Mouse (Mus musculus) cerebellum, adult 11 months (tissue): ENCODE data around the gene Tktl1.
"Not testable (repeated sequence)": the region's sequence is repeated elsewhere in the genome, so short reads cannot be mapped to it uniquely, and the experiment has no call there.

ENCODE experiments used
- DNase-seq: peaks from one replicate; pipeline ENCODE4 v3.0.0; 2022

Tktl1 gene

DNA sequence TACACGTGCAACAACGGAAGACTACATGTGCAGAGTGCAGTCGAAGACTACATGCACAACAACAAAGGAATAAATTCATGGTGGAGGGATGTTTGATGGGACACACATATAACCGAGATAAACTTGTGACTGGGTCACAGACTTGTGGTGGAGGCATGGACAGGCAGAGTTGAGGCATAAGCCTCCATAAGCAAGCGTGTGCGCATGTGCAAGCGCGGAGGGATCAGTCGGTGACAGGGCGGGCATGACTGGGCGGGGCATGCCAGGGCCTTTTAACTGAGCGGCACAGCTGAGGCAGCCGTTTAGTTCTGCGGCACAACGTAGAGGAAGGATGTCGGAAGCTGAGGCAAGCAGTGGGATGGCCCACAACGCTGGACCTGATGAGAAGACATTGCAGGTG, at the start of gene Tktl1:
Gene Tktl1, plus strand, starts transcription at position 301 of the 400 bp plus-strand sequence.
- no peak for DNase-seq

DNA sequence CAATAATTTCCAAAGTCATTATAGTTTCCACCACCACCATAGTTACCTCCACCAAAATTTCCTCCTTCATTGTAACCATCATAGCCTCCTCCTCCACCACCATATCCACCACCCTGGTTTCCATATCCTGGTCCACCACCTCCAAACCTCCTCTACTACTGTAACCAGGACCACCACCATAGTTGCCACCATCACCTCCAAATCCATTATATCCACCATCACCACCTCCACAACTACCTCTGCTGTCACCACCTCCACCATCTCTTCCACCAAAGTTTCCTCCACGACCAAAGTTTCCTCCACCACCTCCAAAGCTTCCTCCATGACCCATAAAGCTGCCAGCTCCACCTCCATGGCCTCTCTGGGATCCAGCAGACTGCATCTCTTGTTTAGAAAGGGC, 41.8 kb upstream of the Tktl1 start, which contains the start of gene Mecp2:
Gene Mecp2, minus strand, starts transcription at position 101 of the 400 bp plus-strand sequence.
- DNase-seq, result not testable (repeated sequence)

DNA sequence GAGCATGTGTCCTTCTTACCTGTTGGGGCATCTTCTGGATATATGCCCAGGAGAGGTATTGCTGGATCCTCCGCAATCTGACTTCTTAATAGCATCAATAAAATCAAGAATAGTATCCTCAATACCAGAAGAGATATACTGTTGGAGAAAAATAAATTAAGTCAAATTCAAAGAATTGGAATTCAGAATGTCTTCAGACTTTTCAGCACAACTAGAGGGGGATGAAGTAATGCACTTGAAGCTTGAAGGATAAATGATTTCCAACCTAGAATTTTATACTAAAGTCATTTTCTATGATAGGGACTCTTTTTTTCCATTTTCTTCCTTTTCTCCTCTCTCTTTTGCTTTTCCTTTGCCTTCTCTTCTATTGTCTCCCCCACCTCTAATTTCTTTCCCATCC, 9.3 kb upstream of the Tktl1 start, which contains the start of gene Tex28:
Gene Tex28, minus strand, starts transcription at position 101 of the 400 bp plus-strand sequence.
- DNase-seq, result no peak

DNA sequence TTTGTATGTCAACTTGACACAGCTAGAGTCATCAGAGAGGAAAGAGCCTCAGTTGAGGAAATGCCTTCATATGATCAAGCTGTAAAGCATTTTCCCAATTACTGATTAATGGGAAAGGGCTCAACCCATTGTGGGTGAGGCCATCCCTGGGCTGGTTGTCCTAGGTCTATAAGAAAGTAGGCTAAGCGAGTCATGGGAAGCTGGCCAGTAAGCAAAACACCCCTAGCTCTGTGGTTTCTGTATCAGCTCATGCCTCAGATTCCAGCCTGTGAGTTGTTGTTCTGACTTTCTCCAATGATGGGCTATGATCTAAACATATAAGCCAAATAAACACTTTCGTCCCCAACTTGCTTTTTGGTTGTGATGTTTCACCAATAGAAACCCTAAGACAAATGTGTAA, 26.5 kb downstream of the Tktl1 start:
- no peak for DNase-seq

DNA sequence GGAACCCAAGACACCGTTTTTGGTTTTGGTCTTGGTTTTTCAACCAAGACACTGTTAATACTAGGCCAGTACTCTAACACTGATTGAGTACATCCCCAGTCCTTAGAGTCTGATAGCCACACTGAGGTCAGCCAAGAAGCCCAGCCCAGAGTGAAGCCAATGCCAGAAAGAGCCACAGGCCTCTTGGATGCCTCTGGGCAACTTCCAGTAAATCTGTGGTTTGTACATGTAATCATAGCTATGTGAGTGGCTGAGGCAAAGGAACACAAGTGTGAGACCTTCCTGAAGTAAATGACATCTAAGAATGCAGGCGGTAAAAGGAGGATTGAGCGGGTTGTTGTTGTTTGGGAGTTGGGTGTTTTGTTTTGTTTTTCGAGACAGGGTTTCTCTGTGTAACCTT, 41.4 kb downstream of the Tktl1 start:
- DNase-seq, result no peak

DNA sequence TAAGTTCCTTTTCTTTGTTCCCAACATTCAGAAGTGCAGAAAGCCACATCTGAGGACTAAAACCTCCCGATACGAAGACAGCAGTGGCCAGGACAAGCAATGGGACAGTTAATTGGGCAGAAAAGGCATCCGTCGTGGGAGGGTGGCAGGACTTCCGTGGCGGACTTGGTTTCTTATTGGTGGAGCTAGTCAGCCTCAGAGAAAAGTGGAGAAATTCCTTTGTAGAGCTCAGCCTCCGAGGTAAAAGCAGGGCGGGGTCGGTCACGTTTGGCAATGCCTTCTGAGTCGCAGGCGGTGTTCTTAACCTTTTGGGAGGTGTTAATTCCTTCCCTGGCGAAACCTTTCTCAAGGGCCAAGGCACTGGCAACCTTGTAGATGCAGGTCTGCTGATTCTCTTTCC, 42.4 kb downstream of the Tktl1 start:
- DNase-seq, result no peak

DNA sequence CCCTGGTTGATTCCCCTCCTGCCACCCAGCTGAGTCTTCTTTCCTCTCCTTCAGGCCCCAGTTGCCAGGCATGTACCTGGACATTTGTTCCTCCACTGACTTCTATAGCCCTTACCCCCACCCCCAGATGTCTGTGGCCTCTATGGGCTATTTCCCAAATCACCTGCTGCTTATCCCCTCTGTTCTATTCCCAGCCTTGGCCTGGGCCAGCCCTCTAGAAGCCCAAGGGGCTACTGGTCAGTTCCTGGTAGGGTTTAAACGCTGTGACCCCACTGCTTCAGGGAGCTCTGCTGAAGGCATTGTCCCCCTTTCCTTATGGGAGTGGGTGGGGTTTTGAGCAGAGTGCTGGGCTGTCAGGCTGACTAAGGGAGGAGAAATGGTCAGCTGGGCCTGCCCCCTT, 43.0 kb downstream of the Tktl1 start:
- not testable (repeated sequence) for DNase-seq

DNA sequence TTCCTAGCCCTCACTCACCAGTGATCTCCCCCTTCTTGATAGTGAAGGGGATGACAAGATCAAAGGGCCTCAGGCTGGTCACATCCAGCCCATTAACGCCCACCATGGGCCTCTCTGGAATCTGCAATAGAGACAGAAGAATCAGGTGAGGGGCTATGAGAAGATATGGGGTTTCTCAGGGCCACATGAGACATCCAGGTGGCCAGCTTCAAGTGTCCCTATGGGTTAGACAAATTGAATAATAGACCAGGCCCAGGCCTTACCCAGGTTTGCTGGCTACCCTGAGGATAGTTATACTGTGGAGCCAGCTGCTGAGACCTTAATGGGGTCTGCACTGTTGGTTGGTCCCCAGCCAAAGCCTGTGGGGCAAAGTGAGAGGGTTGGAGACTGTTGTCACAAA, 53.0 kb downstream of the Tktl1 start:
- no peak for DNase-seq

DNA sequence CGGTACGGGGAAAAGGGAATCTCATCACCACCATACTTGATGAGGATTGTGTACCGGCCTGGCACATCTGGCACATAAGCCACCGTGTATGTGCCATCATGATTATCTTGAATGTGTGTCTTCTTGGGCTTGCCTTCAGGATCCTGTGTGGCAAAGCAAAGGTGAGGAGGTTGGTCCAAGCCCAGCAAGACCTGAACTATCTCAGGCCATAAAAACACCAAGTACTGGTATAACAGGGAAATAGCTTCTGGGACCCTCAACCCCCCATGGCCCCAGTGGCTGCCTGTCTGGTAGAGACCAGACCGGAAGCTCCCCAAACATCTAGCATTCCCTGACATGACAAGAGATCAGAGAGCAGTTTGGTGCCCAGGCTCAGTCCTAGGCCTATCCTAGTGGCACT, 56.1 kb downstream of the Tktl1 start:
- no peak for DNase-seq

DNA sequence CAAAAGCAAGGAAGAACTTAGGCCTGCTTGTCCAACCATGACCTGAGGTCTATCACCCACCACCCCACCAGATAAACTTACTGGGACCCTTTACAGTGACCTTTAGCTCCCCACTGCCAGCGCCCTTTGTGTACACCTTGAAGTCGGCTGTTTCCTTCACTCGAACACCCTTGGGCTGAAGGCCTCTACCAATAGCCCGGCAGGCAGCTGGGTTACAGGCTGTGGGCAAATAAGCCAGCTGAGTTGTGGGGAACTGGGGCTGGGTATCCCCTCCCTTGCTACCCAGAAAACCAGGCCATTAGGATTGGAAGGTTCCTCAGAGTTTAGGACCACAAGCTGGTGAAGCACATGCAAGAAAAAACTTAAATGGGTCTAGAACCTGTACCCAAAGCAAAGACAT, 63.3 kb downstream of the Tktl1 start:
- no peak for DNase-seq

DNA sequence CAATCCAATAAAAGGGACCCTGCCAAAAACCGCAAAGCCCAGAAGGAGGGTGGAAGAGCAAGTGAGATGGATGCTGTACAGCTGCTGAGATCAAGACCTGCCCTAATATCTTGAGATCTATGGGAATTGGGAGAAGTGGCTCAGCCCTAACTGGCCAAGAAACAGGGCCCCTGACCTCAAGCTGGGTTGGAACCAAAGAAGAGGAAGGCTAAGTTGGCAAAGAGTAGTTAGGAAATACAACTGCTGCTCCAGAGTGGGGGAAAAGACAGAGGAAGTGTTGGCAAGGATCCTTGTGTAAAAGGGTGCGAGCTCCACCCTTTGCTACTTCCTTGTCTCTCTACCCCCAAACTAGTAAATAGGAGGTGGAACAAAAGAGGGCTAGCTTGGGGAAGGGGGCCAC, 66.3 kb downstream of the Tktl1 start:
- no peak for DNase-seq

DNA sequence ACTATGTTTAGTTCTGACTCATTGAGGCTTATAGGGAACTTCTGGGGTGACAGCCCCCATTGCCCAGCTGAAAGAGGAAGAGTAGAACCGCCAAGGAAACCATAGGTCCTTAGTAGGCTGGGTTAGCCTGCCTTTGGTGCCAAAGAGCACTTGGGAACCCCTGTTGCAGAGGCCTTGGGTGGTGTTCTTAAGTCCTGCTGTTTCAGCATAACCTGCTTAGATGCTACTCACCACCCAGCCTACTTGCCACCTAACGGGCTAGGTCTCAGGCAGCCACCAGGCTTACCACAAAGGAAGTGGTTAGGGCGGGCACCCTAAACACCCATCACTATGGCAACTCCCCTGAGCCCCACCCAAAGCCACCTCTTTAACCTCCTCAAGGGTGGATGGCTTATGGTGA, 66.7 kb downstream of the Tktl1 start:
- no peak for DNase-seq

DNA sequence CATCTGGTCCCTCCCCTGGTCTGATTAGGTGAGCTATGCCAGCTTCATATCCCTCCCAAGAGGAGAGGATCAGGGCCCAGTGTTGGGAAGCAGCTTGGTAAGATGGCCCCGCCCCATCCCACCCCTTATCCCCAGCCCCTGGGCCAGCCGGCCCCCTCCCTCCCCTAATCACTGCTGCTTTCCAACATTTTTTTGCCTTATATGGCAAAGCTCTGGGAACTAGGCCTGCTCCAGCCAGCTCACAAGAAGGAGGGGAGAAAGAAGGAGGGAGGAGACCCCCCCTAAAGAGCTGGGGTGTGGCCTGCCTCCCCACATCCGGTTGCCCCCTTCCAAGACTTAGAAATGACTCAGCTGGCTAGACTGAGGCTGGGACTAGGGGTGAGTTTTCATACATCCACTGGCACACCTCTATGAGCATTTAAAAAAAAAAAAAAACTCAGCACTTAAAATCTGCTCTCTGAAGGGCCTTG, 67.6 kb downstream of the Tktl1 start:
- DNase-seq, result no peak

DNA sequence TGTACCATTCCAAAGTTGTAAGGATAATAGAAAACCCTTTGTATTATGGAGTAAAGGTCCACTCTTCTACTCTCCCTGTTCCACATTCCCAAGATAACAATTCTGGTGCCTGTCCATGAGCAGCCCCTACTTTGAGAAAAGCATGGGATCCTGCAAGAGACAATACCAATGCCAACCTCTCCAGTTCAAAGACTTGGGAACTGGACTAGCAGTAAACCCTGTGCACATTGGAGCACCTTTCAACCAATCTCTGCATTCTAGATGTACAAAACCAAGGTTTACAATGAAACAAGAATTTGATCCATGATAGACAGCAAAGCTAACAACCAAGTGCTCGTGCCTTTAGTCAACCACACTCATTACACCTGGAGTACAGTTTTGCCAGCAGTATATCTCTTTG, 68.0 kb downstream of the Tktl1 start:
- no peak for DNase-seq

DNA sequence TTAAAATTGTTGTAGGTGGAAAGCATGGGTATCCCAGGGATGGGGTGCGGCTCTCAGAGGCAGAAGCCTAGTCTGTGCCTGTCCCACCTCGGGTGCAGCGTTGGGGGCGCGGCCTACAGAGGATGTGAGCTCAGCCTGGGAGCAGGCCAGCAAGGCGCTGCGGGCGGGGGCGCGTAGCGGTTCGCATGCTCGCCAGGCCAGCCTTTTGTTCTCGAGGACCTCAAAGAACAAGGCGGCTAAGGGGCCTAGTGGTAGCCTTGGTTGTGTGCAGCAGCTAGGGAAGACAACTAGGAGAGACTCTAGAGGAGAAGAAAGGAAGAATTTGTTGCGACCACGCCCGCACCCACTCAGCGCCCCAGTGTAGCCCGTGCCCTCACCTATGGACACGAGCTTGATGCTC, 68.6 kb downstream of the Tktl1 start:
- peak; percentile 69 for DNase-seq

DNA sequence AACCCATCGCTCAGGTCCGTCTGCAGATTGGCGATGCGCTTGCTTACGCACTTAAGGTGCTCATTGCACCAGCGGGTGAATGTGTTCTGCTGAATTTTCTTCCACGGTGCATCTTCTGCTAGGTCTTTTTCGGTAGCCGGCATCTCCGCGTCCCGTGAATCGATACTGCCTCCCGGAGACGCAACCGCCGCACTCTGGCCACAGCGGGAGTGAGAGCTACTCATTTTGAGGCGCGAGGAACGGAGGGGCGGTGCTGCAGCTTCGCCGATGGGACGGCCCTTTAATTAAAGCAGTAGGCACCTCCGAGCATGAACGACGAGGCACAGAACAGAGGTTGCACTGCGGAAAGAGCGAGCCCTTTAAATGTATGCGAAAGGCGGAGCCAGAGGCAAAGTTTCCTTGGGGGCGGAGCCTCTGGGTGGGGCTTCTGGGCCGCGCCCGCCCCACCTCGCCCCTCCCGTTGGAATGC, 69.2 kb downstream of the Tktl1 start:
- peak; percentile 78 for DNase-seq

DNA sequence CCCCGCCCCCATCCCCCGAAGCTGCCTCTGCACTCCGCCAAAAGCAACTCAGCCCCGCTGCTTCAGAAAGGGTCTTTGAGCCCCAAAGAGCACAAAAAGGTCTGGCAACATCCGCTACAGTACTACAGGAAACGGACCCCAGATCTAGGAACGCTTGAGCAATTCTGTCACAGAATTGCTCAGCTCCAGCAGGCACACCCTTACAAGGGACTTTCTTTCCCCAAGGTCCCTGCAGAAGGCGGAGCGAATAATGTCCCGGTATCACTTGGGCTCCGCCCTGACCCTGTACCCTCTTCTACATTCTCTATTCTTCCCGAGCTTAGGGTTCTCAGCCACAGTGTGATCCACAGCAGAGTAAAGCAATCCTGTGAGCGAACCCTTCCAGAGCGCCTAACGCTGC, 69.6 kb downstream of the Tktl1 start:
- DNase-seq, result no peak

DNA sequence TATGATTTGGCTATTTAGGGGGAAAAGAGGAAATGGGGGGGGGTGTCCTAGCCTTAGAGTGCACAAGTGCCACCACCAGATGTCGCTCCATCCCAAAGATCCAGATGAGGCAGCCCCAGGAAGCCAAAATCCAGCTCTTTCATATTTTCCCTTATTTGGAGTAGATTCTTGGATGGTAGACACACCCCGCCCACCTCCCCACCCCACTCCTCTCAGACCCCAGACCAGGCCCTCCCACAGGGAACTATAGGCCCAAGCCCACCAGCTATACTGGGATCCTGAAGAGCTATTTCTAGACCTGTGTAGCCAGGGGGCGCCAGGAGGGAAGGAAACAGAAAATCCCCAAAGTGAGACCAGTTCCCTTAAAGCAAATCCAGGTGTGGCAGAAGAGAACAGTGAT, 71.6 kb downstream of the Tktl1 start:
- DNase-seq, result peak; percentile 44

DNA sequence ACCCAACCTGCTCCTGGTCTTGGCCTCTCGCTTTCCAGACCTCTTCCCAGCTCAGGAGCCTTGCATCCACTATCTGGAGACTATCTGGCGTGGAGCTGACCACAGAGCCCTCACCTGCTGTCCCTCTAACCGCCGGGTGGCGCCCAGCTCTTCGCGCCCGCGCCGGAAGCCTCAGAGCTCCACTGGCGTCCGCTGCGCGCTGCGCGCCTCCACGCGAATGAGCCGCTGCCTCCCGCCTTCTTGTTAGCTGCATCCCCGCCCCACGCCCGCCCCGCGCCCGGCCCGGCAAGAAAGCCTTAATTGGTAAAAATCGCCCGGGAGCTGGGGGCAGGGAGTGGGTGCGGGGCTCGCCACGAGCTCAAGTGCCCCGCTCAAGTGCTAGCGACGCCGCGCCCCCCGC, 72.6 kb downstream of the Tktl1 start, which contains the start of gene Flna:
Gene Flna, minus strand, starts transcription at position 206 of the 400 bp plus-strand sequence.
- DNase-seq, result peak; percentile 67

DNA sequence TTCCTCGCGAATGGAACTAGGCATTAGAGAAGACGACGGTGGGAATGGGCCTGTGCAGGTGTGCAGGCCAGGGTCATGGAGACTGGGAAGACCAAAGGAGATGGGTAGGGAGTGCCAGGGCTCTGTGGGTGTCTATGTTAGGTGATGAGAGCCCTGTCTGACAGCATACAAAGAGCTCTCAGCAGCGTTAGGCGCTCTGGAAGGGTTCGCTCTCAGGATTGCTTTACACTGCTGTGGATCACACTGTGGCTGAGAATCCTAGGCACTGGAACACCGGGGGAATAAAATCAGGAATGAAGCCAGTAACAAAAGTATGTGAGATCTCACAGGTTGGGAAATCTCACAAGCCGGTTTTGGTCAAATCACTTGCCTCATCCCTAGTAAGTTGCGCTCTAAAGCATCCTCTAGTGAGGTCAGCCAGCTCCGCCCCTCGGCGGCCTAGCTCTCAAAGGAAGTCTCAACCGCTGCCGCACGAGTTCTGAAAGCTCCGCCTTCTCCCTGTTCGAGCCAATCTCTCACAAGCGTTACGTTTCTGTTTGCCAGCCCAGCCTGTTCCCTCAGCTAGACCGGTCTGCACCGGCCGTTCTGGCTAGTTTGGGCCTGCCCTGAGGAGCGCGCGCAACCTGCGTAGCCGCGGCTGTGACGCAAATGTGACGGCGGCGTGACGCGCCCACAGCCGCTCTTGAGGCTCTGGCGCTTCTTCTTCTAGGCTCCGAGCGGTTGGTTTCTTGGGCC, 77.3 kb downstream of the Tktl1 start, which contains the start of gene Emd:
Gene Emd, plus strand, starts transcription at position 535 of the 735 bp plus-strand sequence.
- DNase-seq, result peak; percentile 83

DNA sequence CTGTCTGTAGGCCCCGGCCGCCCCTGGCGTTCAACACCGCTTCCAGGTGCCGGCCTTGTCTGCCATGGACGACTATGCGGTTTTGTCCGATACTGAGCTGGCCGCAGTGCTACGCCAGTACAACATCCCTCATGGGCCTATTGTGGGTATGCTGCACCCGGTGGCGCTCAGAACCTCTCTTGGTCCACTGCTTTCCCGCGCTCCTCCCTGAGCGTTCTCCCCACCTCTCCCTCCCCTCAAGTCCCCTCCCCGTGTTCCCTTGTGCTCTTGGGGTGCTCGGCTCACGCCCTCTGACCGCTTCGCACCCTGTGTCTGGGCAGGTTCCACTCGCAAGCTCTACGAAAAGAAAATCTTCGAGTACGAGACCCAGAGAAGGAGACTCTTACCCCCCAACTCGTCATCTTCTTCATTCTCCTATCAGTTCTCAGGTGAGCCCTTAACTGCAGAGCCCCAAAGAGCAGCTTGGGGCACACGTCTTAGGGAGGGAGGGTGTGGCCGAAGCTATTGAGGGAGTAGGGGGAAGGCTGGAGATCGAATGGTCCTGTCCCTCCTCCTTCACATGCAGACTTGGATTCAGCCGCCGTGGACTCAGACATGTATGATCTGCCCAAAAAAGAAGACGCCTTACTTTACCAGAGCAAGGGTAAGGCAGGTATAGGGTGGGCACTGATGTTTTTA, 78.0 kb downstream of the Tktl1 start:
- no peak for DNase-seq

DNA sequence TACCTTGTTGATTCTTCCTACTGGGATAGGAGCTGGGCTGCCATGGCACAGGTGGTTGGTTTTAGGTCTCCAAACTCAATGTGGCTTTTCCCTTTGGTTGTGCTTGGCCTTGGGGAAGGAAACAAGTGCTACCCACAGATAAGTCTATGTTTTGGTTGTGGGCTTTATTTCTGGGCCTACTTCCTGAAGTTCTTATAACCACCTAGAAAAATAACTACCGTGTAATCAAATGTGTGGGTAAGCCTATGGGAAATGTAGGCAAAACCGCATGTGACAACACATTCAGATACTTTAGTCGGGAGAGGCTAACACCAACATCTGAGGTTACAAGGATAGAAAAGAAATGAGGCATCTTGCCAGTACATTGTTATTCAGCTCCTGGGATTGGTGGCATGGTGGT, 80.7 kb downstream of the Tktl1 start:
- no peak for DNase-seq
